Mouse (Mus musculus) embryonic facial prominence, embryonic 11.5 days (tissue): Measurements from ENCODE around the gene Spdya. TPM values are rescaled to one million over a fixed set of nuclear protein-coding genes. Genes with fewer than 3 reads are reported as not detected.

Experiments
- ATAC-seq: fragments of 200-750 bp; cut with Nextera tagmentation; replicated peaks from 2 replicates; pipeline ENCODE4 v1.8.0; 2017; ENCODE audit warnings: low read depth; ENCODE audit not compliant: insufficient number of reproducible peaks, low FRiP score, low TSS enrichment
- DNase-seq: peaks from one replicate; pipeline ENCODE4 v3.0.0-alpha.2; 2015; ENCODE audit warnings: low spot score
- H3K27ac ChIP-seq: fragments of 300-500 bp; sonication (generic); replicated peaks from 2 replicates; pipeline ENCODE4 v1.5.1; 2014; ENCODE audit warnings: mild to moderate bottlenecking, low read depth, low read length, control low read depth
- H3K27me3 ChIP-seq: fragments of 300-500 bp; sonication (generic); 2 replicates; pipeline ENCODE4 v1.6.1; 2014; ENCODE audit warnings: mild to moderate bottlenecking, low read length, moderate library complexity, mixed read lengths; ENCODE audit not compliant: control insufficient read depth, insufficient read depth
- H3K36me3 ChIP-seq: fragments of 300-500 bp; sonication (generic); replicated peaks from 2 replicates; pipeline ENCODE4 v1.6.1; 2014; ENCODE audit warnings: low read depth, mild to moderate bottlenecking, low read length, moderate library complexity, mixed read lengths; ENCODE audit not compliant: control insufficient read depth, insufficient read depth
- H3K4me1 ChIP-seq: fragments of 300-500 bp; sonication (generic); 2 replicates; pipeline ENCODE4 v1.6.1; 2014; ENCODE audit warnings: low read length, mixed read lengths; ENCODE audit not compliant: control insufficient read depth, insufficient read depth
- H3K4me2 ChIP-seq: fragments of 300-500 bp; sonication (generic); 2 replicates; pipeline ENCODE4 v1.6.1; 2014; ENCODE audit warnings: low read depth, mild to moderate bottlenecking, control low read depth, low read length, moderate library complexity
- H3K4me3 ChIP-seq: fragments of 300-500 bp; sonication (generic); 2 replicates; pipeline ENCODE4 v1.5.1; 2014; ENCODE audit warnings: low read depth, low read length, control low read depth
- H3K9ac ChIP-seq: fragments of 300-500 bp; sonication (generic); replicated peaks from 2 replicates; pipeline ENCODE4 v1.6.1; 2014; ENCODE audit warnings: mild to moderate bottlenecking, control low read depth, low read length
- H3K9me3 ChIP-seq: fragments of 300-500 bp; sonication (generic); replicated peaks from 2 replicates; pipeline ENCODE4 v1.6.1; 2016; ENCODE audit warnings: mild to moderate bottlenecking, low read length, inconsistent platforms, mixed read lengths; ENCODE audit not compliant: control insufficient read depth
- WGBS: fragments of 180-500 bp; shearing (Covaris S2); extraction: QIAGEN DNeasy Blood & Tissue Kit; methylation state at CpG from one replicate; pipeline ENCODE4 v1.1.7; 2014; 5-methylcytosine and 5-hydroxymethylcytosine counted together
- polyA plus RNA-seq: library from polyadenylated mRNA; unstranded; fragments of >200 nt; fragmentation: Nextera tagmentation; extraction: Ambion mirVana; gene quantifications from 2 replicates; pipeline ENCODE4 v1.2.1, GENCODE M21; 2014

The Spdya gene
- polyA plus RNA-seq, 1 experiment from 2014 or later, result 0.74 TPM

- no peak overlapping the region for H3K9ac ChIP-seq
- ATAC-seq (no peak), DNase-seq (peak; percentile 54)
- H3K27me3 ChIP-seq, result no peaks in the 10 kb centered on the region; the same call in 1 of the 2 replicates
- H3K4me3 ChIP-seq, result no peak overlapping the region
- no peak overlapping the region for H3K4me2 ChIP-seq
- no peak overlapping the region for H3K27ac ChIP-seq
- 0% methylated on average over 1 of the region's 1 CpGs for WGBS
- H3K4me1 ChIP-seq, result no peaks in the 10 kb centered on the region
- H3K36me3 ChIP-seq, result no peaks in the 10 kb centered on the region
- H3K9me3 ChIP-seq, result no peaks in the 10 kb centered on the region
Observed at GRCm38 (mm10) chr17:71548586-71548985, 3.3 kb upstream of the Spdya start.

- no peaks in the 10 kb centered on the region; the same call in 1 of the 2 replicates for H3K27me3 ChIP-seq
- DNase-seq, result no peak
- 0 out of 2 replicates have a peak, but pooled peaks have one; percentile 6 for ATAC-seq
- H3K4me2 ChIP-seq, result peak overlapping the region; percentile 99
- 11% methylated on average over 6 of the region's 6 CpGs for WGBS
- no peaks in the 10 kb centered on the region for H3K4me1 ChIP-seq
- H3K9me3 ChIP-seq, result no peaks in the 10 kb centered on the region
- peak overlapping the region; percentile 76 for H3K9ac ChIP-seq
- no peak overlapping the region for H3K27ac ChIP-seq
- peak overlapping the region; percentile 71 for H3K4me3 ChIP-seq
- H3K36me3 ChIP-seq, result no peaks in the 10 kb centered on the region
Observed at GRCm38 (mm10) chr17:71551350-71551749, 511 bp upstream of the Spdya start.

DNA sequence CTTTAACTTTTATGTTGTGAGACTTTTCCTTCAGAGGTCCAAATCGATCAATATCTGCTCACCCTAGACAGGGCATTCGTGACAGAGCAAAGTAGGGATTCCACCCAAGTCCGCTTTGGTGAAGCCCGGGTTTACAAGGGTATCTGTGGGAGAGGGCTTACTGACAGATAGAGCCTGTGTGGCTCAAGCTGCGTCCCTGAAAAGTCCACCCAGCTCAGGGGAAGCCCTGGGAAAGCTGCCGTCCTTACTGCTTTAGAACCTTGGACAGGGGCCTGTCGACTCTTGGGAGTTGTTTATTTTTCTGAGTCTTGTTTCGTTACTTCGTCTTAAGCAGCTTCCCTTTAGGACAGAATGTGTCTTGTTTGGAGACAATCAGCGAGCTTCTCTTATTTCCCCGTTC is 1.0 kb downstream of the Spdya start:
- H3K4me2 ChIP-seq, result no peak overlapping the region; the same call in 1 of the 2 replicates
- DNase-seq (peak; percentile 29), ATAC-seq (no peak)
- no peaks in the 10 kb centered on the region for H3K9me3 ChIP-seq
- H3K9ac ChIP-seq, result no peak overlapping the region
- no peak overlapping the region for H3K27ac ChIP-seq
- 13% methylated on average over 11 of the region's 11 CpGs for WGBS
- H3K4me1 ChIP-seq, result no peaks in the 10 kb centered on the region
- no peaks in the 10 kb centered on the region; the same call in 1 of the 2 replicates for H3K27me3 ChIP-seq
- no peaks in the 10 kb centered on the region for H3K36me3 ChIP-seq
- no peak overlapping the region for H3K4me3 ChIP-seq

DNA sequence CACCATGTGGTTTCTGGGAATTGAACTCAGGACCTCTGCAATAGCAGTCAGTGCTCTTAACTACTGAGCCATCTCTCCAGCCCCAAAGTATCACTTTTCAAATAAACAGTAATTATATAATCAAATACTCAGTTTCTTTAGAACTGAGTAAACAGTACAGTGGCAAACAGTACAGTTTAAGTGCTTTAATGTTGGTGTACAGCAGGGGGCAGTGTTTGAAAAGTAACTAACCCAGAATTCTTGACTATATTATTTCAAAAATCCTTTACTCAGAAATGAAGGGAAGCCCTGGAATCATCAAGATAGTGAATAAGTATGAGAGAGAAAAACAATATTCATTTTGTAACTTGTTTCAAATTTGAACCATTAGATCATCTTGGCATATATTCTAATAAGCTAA is 9.8 kb downstream of the Spdya start:
- no peak overlapping the region for H3K4me3 ChIP-seq
- H3K4me2 ChIP-seq, result no peak overlapping the region
- no peaks in the 10 kb centered on the region for H3K36me3 ChIP-seq
- DNase-seq, result peak; percentile 72
- no peak for ATAC-seq
- no peak overlapping the region for H3K9ac ChIP-seq
- no peaks in the 10 kb centered on the region for H3K27me3 ChIP-seq
- no peak overlapping the region for H3K27ac ChIP-seq
- no peaks in the 10 kb centered on the region for H3K9me3 ChIP-seq
- no peaks in the 10 kb centered on the region for H3K4me1 ChIP-seq

GRCm38 (mm10) chr17:71579176-71579705 is 27.4 kb downstream of the Spdya start:
- H3K4me1 ChIP-seq, result no peaks in the 10 kb centered on the region
- no peaks in the 10 kb centered on the region for H3K27me3 ChIP-seq
- no peaks in the 10 kb centered on the region for H3K9me3 ChIP-seq
- H3K4me3 ChIP-seq, result no peak overlapping the region
- H3K27ac ChIP-seq, result no peak overlapping the region
- DNase-seq (no peak), ATAC-seq (no peak)
- 95% methylated on average over 1 of the region's 1 CpGs for WGBS
- H3K4me2 ChIP-seq, result no peak overlapping the region
- H3K36me3 ChIP-seq, result no peaks in the 10 kb centered on the region
- H3K9ac ChIP-seq, result no peak overlapping the region

GRCm38 (mm10) chr17:71597881-71598658 is 46.2 kb downstream of the Spdya start:
- Histone ChIP-seq H3K4me1 (no peaks in the 10 kb centered on the region), H3K36me3 (no peaks in the 10 kb centered on the region), H3K4me3 (peak overlapping the region; percentile 69), H3K27me3 (no peaks in the 10 kb centered on the region), H3K9me3 (no peaks in the 10 kb centered on the region), H3K27ac (no peak overlapping the region), H3K9ac (peak overlapping the region; percentile 70), H3K4me2 (peak overlapping the region; percentile 74)
- DNase-seq (peak; percentile 2), ATAC-seq (peak; percentile 58; the same call in 1 of the 2 replicates)
- under 1% methylated on average over 48 of the region's 48 CpGs for WGBS

DNA sequence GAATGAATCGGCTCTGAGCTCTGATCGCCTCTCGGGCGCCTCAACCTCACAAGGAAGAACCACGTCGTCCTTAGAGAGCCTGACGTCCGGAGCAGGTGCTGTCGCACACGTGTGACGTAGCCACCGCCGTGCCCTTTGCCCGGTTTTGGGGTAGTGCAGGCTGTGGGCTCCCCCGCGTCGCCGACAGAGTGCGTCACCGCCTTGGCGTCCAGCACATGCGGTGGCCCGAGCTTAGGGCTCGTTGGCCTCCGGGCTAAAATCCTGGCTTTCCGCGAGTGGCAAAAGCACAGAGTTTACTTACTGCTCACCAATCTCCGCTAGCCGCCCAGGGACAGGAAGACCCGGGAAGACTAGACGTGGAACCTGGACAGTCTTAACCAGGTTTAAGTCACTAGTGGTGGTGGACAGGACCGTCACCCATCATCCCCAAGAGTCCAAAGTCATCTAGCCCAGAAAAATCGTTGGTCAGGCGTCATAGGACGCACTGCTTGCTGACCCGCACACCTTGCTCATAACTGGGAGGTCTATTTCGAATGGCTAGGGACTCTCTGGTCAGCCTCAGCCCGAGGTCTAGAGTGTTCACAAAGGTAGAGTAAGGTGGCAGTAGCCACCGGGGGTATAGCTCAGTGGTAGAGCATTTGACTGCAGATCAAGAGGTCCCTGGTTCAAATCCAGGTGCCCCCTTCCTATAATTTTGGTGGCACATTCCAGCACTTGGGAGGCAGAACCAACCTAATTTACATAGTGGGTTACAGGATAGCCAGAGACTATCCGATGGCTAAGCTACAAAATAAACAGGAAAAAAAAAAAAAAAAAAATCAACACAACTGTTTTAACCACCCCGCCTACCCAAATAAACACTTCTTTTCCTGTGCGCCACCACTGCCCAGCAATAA is 47.0 kb downstream of the Spdya start:
- Histone ChIP-seq H3K4me1 (no peaks in the 10 kb centered on the region), H3K4me3 (peak overlapping the region; percentile 69), H3K9ac (peak overlapping the region; percentile 70), H3K36me3 (no peaks in the 10 kb centered on the region), H3K9me3 (no peaks in the 10 kb centered on the region), H3K27me3 (no peaks in the 10 kb centered on the region), H3K27ac (no peak overlapping the region), H3K4me2 (peak overlapping the region; percentile 74)
- peak; percentile 96 for ATAC-seq
- WGBS, result 5% methylated on average over 42 of the region's 42 CpGs
- DNase-seq, result peak; percentile 96
